Mouse (Mus musculus) forebrain, embryonic 14.5 days (tissue): ENCODE measurements at regions not wholly inside any gene's neighbourhood (a gene's known extent, or its start where the extent isn't known, plus 50 kb on each side); places are given as distances from the start of the nearest gene placed in this dataset.
A peak's percentile ranks its signal among the peaks of the same experiment; 100 is the strongest.

ENCODE experiments used
- ATAC-seq: fragments of 200-750 bp; cut with Nextera tagmentation; 2 replicates; pipeline ENCODE4 v1.8.0; 2017; ENCODE audit warnings: mild to moderate bottlenecking, moderate library complexity
- DNase-seq: peaks from one replicate; pipeline ENCODE4 v3.0.0-alpha.2; 2015; ENCODE audit warnings: low spot score
- H3K27ac ChIP-seq: fragments of 300-500 bp; sonication (generic); 2 replicates; pipeline ENCODE4 v1.5.1; 2014; ENCODE audit warnings: low read depth, mild to moderate bottlenecking, control low read depth, low read length, moderate library complexity
- H3K27me3 ChIP-seq: fragments of 300-500 bp; sonication (generic); replicated peaks from 2 replicates; pipeline ENCODE4 v1.6.1; 2014; ENCODE audit warnings: low read length, control low read depth, mixed read lengths; ENCODE audit not compliant: control insufficient read depth, insufficient read depth
- H3K36me3 ChIP-seq: fragments of 300-500 bp; sonication (generic); 2 replicates; pipeline ENCODE4 v1.6.1; 2014; ENCODE audit warnings: low read length, control low read depth; ENCODE audit not compliant: control insufficient read depth, insufficient read depth
- H3K4me1 ChIP-seq: fragments of 300-500 bp; sonication (generic); 2 replicates; pipeline ENCODE4 v1.6.1; 2014; ENCODE audit warnings: antibody characterized with exemption, low read length, control low read depth; ENCODE audit not compliant: control insufficient read depth, insufficient read depth
- H3K4me2 ChIP-seq: fragments of 300-500 bp; sonication (generic); 2 replicates; pipeline ENCODE4 v1.6.1; 2014; ENCODE audit warnings: mild to moderate bottlenecking, control low read depth, low read length
- H3K4me3 ChIP-seq: fragments of 300-500 bp; sonication (generic); 2 replicates; pipeline ENCODE4 v1.5.1; 2014; ENCODE audit warnings: low read depth, low read length, control low read depth
- H3K9ac ChIP-seq: fragments of 300-500 bp; sonication (generic); 2 replicates; pipeline ENCODE4 v1.6.1; 2014; ENCODE audit warnings: mild to moderate bottlenecking, low read length, control low read depth, moderate library complexity
- H3K9me3 ChIP-seq: fragments of 300-500 bp; sonication (generic); replicated peaks from 2 replicates; pipeline ENCODE4 v1.6.1; 2016; ENCODE audit warnings: low read length, control low read depth, mixed read lengths; ENCODE audit not compliant: control insufficient read depth
- WGBS: fragments of 180-500 bp; shearing (Covaris S2); extraction: QIAGEN DNeasy Blood & Tissue Kit; methylation state at CpG from one replicate; pipeline ENCODE4 v1.1.7; 2014; 5-methylcytosine and 5-hydroxymethylcytosine counted together

DNA sequence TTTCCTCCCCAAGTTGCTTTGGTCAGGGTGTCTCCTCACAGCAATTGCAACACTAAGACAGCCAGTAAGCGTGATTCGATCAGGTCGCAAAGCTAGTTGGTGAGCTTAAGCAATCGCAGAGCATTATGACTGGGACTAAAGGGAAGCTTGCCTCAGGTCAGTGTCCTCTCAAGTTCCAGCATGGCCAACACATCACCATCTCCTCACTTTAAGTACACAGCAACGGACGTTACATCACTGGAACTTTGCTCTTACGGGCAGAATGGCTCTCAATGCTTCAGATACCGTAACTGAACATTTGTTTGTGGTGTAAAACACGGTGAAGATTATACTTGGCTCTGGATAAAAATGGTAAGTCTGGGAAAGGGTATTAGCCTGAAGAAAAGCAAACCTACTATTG is 106.7 kb downstream of the Sptssa start:
- Histone ChIP-seq H3K4me1 (no peaks in the 10 kb centered on the region; the same call in 1 of the 2 replicates), H3K4me3 (no peak overlapping the region), H3K4me2 (no peak overlapping the region), H3K36me3 (no peaks in the 10 kb centered on the region), H3K9ac (no peak overlapping the region), H3K9me3 (no peaks in the 10 kb centered on the region), H3K27me3 (no peaks in the 10 kb centered on the region), H3K27ac (no peak overlapping the region)
- 93% methylated on average over 9 of the region's 9 CpGs for WGBS
- DNase-seq (no peak), ATAC-seq (no peak)

DNA sequence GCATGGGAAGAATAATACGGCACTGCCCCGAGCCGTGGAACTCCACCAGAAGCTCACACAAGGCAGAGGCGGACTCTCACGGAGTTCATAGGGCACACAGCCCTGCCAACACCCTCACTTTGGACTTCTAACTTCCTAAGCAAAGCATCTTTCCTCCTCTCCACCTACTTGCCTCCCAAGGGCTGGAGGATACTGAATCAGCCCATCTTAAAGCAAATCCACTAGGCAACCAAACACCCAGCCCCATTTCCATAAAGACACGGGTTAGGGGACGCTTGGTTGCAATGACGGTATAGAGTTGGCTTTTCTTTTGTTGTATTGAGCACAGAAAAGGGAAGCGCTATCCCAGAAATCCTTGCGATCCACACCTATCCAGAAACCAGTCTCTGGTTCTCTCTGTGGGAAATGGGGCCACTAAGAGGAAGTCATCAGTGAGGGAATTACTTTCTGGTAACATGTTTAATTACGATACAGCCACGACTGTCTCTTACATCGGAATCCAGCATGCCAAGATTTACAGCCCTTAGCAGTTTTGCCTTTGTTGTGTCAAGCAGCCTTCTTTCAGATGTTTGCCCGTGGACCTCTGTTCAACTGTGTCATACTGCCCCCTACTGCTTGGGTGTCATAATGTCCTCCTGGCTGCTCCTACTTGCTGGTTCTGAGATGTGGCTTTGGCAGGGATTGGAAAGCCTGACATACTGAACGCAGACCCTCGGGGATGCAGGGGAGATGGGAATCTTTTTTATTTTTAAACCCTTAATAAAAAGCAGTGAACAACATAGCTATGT is 110.4 kb downstream of the Sptssa start:
- Histone ChIP-seq H3K9me3 (no peaks in the 10 kb centered on the region), H3K27me3 (no peaks in the 10 kb centered on the region), H3K4me1 (no peaks in the 10 kb centered on the region; the same call in 1 of the 2 replicates), H3K27ac (no peak overlapping the region), H3K36me3 (no peaks in the 10 kb centered on the region), H3K4me2 (peak overlapping the region; percentile 12; the same call in 1 of the 2 replicates), H3K9ac (peak overlapping the region; percentile 9), H3K4me3 (no peak overlapping the region)
- 31% methylated on average over 16 of the region's 16 CpGs for WGBS
- DNase-seq (peak; percentile 90), ATAC-seq (peak; percentile 82)

DNA sequence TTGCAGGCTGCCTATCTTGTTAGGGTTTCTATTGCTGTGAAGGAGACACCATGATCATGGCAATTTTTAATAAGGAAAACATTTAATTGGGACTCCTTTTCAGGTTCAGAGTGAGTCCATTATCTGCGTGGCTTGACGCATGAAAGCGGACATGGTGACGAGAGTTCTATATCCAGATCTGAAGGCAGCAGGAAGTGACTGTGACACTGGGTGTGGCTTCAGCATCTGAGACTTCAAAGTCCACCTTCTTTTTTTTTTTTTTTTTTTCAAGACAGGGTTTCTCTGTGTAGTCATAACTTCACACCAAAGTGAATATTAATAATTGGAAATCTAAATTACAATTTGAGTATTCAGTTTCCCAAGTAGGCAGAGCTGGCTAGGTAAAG is 118.1 kb downstream of the Sptssa start:
- Histone ChIP-seq H3K27me3 (no peaks in the 10 kb centered on the region), H3K9me3 (no peaks in the 10 kb centered on the region), H3K27ac (no peak overlapping the region), H3K4me1 (peaks cover 3% of the 10 kb centered on the region; the same call in 1 of the 2 replicates), H3K4me2 (no peak overlapping the region), H3K9ac (no peak overlapping the region), H3K36me3 (no peaks in the 10 kb centered on the region), H3K4me3 (no peak overlapping the region)
- DNase-seq = no peak
- ATAC-seq = no peak
- 85% methylated on average over 4 of the region's 4 CpGs for WGBS

DNA sequence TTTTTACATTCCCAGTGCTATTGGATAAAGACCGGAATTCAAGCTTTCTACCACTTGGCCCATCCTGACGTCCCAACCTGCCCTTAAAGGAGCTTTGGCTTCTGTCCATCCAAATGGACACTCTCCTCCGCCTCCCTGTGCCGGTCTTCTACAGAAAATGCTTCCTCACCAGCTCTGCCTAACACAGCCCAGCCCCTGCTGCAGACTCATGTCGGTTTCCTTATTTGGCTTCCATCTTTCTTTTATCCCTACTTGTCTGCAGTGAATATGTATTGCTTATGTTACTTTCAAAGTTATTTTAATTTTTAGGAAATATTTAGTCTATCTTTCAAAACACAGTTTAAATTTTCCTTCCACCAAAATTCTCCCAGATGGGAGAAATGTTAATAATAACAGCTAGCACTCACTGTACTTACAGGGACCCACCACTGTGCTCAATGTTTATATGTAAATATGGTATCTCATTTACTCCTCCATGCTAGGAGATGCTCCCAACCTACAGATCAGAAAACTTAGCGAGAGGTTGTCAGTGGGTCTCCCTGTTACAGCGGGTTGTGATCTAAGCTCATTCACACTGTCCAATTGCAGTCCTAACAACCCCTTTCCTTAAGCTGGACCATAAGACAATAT is 118.6 kb downstream of the Sptssa start:
- H3K9me3 ChIP-seq = no peaks in the 10 kb centered on the region
- H3K27ac ChIP-seq = no peak overlapping the region
- H3K9ac ChIP-seq = no peak overlapping the region
- H3K36me3 ChIP-seq = no peaks in the 10 kb centered on the region
- peaks cover 3% of the 10 kb centered on the region; the same call in 1 of the 2 replicates for H3K4me1 ChIP-seq
- H3K27me3 ChIP-seq = no peaks in the 10 kb centered on the region
- WGBS = 85% methylated on average over 7 of the region's 7 CpGs
- no peak for ATAC-seq
- no peak overlapping the region for H3K4me2 ChIP-seq
- no peak for DNase-seq
- no peak overlapping the region for H3K4me3 ChIP-seq

DNA sequence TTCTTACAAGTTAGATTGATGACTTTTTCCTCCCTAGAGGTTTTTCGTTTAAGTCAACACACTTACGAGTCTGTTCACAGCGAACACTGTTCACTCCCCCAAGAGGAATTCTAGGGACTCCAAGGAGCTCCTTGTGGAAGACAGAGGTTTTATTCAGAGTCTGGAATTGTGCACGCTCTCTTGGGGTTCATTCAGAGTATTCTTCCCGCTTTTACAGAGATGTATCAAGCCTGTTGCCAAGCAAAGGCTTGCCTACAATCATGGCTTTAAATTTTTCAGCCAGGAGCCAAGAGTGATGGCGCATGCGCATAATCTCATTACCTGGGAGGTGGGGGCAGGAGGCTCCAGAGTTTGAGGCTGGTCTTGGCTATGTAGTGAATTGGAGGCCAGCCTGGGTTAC is 119.4 kb downstream of the Sptssa start:
- Histone ChIP-seq H3K9ac (no peak overlapping the region), H3K27ac (no peak overlapping the region), H3K27me3 (no peaks in the 10 kb centered on the region), H3K4me1 (peaks cover 3% of the 10 kb centered on the region; the same call in 1 of the 2 replicates), H3K9me3 (no peaks in the 10 kb centered on the region), H3K4me3 (no peak overlapping the region), H3K4me2 (no peak overlapping the region), H3K36me3 (no peaks in the 10 kb centered on the region)
- DNase-seq (no peak), ATAC-seq (no peak)
- WGBS = 74% methylated on average over 7 of the region's 7 CpGs

DNA sequence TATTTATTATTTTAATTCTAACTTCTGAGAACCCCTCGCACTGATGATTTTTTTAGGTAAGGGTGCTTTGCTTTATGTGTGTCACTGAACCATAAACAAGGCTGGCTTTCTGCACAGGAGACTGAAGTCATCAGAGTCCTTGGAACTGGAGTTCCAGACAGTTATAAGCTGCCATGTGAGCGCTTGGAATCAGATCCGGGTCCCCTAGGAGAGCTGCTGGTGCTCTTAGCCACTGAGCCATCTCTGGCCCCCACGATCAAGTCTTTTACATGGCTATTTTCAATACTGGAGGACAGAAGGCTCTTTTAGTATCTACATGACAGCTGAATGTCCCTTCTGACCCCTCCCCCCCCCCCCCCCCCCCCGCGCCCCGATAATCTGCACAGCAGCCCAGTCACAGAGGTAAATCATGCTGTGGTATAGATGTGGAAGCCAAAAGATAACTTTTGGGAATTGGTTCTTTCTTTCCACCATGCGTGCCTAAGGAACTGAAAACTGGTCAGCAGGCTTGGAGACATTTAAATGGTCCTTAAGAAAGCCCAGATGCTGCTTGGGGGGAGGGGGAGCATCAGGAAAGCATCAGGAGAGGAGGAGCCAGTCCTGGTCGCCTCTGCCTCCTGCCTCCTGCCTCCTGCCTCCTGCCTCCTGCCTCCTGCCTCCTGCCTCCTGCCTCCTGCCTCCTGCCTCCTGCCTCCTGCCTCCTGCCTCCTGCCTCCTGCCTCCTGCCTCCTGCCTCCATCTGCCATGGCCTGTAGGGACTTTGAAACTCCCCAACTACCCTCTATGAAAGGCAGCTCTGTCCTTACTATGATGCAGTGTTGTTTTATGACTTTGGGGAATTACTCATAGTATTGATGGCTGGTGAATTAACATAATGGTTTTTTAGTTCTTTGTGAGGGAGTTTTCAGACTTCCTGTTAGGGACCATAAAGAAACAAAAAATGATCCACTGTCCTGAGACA is 120.5 kb downstream of the Sptssa start:
- Histone ChIP-seq H3K4me2 (no peak overlapping the region), H3K27ac (no peak overlapping the region), H3K9me3 (no peaks in the 10 kb centered on the region), H3K27me3 (no peaks in the 10 kb centered on the region), H3K36me3 (no peaks in the 10 kb centered on the region), H3K4me3 (no peak overlapping the region), H3K4me1 (peaks cover 3% of the 10 kb centered on the region; the same call in 1 of the 2 replicates), H3K9ac (no peak overlapping the region)
- 61% methylated on average over 6 of the region's 9 CpGs for WGBS
- ATAC-seq (no peak), DNase-seq (no peak)

DNA sequence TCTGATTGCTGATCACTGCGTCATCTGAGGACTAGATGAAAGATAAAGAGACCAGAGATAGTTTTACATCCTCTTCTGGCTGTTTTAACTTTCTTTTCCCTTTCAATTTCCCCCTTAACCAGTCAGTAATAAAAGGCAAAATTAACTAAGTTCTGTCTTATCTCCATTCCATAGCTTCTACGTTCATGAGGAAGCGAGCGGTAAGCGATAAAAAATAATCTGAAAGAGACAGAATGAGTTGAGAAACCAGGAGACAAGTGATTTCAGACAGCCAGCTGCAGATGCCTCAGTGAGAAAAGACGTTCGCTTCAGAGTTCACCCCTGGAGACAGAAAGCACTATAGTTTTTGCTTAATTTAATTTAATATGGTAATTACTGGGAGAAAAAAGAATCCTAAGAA is 121.5 kb downstream of the Sptssa start:
- H3K4me3 ChIP-seq = no peak overlapping the region
- no peaks in the 10 kb centered on the region for H3K27me3 ChIP-seq
- H3K27ac ChIP-seq = no peak overlapping the region
- peaks cover 3% of the 10 kb centered on the region; the same call in 1 of the 2 replicates for H3K4me1 ChIP-seq
- H3K9ac ChIP-seq = no peak overlapping the region
- no peaks in the 10 kb centered on the region for H3K36me3 ChIP-seq
- no peak for DNase-seq
- no peak overlapping the region for H3K4me2 ChIP-seq
- no peaks in the 10 kb centered on the region for H3K9me3 ChIP-seq
- ATAC-seq = no peak
- 69% methylated on average over 7 of the region's 7 CpGs for WGBS

DNA sequence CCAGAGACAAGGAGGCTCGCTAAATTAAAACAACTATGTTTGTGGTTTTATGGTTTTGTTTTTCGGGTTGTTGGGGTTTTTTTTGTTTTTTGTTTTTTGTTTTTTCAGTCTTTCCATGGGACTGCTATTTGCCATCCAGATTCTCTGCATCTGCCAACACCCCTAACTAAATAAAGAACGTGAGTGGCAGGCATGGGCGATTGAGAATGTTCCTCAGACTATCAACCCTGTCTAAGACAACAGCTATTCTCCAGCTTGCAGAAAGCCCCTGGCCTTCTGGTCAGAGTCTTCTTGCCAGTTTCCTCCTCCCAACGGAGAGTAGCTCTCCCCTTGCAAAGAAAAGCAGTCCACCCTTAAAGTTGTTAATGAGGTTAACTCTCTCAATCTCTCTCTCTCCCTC is 123.2 kb downstream of the Sptssa start:
- Histone ChIP-seq H3K4me1 (peaks cover 3% of the 10 kb centered on the region; the same call in 1 of the 2 replicates), H3K36me3 (no peaks in the 10 kb centered on the region), H3K4me3 (no peak overlapping the region), H3K4me2 (no peak overlapping the region), H3K9ac (no peak overlapping the region), H3K27ac (no peak overlapping the region), H3K9me3 (no peaks in the 10 kb centered on the region), H3K27me3 (no peaks in the 10 kb centered on the region)
- DNase-seq (no peak), ATAC-seq (no peak)
- WGBS = 57% methylated on average over 5 of the region's 5 CpGs
